Mouse (Mus musculus): ENCODE results near the gene Nckap5l.

Gene Nckap5l

DNA sequence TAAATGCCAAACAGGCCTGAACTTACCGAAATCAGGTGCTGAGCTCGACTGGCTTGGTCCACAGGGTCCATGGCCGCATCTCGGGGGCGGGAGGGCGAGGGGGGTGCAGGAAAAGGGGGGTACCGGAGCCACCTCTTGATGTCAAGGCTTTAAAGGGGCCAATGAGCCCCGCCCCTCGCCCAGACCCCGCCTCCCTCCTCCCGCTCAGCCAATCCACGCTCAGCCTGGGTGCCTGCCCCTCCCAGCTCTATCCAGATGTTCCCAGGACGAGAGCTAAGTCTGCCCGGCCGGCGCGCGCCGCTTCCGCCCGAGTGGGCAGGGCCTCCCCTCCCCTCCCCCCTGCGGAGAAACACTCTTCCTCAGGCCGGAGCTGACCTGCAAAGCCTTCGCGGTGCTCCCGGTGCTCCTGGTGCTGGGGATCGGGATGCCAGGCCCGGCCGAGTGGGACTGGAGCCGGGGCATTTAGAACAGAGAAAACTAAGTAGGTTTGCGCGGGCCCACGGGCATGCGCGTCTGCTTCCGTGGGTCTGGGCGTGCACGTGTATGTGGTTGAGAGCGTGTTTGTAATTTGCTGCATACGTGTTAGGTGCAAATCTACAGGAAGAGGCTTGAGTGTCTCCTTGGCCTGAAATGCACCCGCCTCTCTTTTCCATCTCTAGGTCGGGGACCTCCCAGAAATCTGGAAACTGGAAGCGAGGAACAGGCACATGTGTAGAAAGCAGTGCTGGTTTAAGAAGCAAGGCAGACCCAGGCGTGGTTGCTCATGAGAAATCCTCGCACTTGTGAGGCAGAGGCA lies at the start of gene Nckap5l:
Gene Nckap5l, minus strand, starts transcription at position 143 of the 796 bp plus-strand sequence.
- DNase-seq = peak; percentile 91

DNA sequence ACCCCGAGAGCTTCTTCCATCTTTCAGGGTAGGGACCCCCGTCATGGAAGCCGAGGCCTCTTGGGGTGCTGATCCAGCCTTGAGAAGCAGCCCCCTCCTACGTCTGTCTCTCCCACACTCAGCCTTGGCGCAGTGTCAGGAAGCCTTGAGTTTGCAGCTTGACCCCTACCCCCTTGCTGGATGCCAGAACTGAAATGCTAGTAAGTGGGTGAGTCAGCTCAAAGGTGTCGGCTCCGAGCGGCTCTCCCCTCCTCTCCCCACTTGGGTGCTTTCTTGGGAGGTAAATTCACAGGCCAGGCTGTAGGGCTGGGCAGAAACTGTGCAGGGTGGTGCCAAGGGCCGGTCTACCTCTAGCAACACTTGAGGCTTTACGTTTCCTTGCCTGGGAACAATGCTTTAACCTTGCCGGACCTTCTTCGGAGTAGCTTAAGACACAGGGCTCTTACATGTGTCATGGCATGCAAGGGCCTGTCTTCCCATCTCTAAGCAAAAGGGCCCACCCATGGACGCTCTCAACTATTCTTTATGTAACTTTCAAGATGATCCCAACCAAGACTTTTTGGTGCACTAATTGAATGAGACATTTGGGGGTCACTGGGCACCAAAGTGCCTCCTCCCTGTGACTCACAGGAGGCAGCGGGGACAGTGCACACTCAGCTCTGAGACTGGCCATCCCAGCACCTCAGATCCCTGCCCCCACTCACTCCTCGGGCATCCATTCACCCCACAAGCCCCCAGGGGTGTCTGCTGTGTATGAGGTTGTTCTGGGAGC lies 48.0 kb upstream of the Nckap5l start:
- DNase-seq = no peak

DNA sequence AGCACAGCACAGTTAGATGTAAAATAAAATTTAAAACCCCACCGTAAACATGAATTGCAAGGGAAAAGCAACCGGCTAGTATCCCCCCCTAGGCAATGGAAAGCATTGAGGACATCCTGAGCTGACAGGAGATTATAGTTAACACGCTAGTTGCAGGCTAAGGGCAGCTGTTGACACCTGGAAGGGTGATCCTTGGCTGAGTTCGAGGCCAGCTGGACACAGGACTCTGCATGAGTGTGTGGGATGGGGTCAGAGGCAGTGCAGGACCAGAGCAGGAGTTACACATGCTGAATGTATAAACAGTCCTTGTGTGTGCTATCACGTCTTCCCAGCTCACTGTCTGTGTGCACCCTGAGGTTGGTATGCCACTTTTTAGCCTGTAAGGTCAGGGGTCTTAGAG lies 45.7 kb upstream of the Nckap5l start:
- no peak for DNase-seq

DNA sequence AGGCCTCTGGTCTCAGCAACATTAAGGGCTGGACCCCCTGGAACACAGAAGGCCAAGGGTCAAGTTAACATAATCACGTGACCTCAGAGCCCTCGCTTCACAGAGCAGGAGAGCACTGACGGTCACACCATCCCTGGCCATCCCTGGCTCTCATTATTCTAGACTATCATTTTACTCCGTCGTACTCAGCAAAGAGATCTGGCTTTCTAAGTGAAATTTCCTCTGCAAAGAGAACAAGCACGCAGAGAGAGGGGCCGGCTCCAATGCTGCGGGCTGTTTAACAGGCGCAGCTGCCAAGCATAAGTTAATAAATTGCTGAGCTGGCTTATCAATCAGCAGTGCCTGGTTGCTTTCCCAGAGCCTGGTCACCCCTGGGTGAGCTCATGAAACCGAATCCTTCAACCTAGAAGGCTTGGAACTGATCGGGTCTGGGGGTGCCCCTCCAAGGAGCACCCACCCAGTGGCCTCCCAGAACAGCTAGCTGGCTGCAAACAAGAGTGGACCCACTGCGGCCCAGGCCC lies 44.8 kb upstream of the Nckap5l start:
- DNase-seq = peak; percentile 63

DNA sequence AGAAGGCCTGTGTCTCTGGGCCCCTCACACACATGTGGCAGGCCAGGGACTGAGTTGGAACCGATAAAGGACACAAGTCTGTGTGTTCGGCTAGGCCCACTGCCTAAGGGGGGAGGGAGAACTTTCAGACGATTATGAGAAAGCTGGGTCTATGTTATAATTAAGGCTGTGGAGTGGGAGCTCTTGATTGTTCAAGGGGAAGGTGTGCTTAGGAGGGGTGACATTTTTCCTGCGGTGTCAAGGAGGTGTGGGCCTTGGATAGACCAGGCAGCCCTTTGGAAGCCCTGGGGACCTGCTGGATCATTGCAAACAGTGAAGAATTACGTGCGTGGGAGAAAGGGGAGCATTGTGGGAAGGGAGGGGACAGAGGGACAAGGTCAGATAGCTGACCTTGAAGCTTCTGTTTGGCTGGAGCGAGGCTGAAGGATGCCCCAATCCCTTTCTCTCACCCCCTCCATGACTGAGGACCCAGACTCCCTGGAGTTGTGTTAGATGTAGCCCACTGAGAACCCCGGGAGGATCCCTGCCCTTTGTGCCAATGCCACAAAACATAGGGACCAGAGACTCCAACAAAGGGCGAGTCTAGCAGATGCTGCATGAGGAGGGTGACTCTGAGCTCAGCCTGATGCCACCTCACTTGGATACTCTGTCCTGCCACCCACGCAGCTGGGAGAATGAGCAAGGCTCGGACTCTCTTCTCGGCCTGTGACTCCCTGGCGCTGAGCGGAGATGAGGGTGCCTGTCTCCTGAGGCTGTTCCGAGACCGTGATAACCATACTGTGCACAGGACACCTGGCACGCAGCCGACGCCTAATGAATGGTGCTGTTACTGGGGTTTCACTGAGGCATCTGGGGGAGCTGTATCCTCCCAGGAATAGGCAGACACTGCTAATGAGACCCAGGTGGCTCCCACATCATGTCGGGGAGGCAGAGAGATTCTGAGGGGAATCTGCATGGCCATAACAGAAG lies 44.0 kb upstream of the Nckap5l start:
- DNase-seq = peak; percentile 12

GRCm38 (mm10) chr15:99500320-99500719 lies 42.8 kb upstream of the Nckap5l start:
- no peak for DNase-seq

DNA sequence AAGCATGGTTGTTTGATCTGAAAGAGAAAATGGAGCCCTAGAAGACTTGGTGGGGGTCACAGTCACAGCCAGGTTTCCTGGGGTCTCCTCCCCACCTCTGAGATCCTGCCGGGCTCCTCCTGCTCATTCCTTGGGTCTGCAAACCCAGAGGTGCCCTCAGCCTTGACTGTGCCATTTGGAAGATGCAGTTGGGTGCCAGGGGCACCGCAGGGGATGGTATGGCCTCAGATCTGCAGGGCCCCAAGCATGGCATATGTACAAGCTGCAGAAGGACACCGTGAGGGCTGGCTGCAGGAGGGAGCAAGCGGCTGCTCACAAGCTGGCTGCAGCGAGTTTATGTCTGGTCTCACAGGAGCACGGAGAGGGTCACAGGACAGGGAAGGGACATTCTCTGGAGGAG lies 42.2 kb upstream of the Nckap5l start:
- peak; percentile 11 for DNase-seq

DNA sequence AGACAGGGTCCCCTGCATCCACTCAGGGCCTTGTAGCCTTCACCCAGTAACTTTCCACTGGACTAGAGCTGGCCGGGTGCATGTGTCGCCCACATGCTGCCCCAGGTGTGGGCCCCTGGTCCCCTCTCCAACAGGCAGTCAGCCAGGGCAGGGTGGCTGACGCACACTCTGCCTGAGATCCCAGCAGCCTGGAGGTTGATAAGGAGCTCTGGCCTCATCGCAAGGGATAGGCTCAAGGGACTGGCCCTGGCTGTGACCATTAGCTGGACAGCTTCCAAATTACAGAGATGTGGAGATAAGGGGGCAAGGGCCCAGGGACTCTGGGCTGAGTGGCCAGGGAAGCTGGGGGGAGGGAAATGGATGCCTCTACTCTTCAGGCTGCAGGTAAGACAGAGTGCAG lies 41.2 kb upstream of the Nckap5l start:
- DNase-seq = peak; percentile 73

DNA sequence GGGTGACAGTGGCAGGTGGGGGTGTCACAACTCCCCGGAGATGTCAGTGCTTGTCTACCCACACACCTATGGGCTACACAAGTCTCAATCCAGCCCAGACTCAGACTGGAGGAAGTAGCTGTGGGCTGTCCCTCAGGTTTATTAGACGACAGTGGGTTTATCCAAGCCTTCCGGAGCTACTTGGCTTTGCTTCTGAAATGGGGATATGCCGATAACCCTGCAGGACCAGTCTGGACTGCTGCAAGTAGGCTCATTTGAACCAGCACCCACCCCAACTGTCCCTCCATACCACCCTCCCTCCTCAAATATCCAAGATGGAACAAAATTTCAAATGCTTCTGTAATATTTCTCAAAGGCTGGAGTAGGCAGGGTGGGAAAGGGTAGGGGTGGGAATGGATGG lies 40.8 kb upstream of the Nckap5l start:
- no peak for DNase-seq

DNA sequence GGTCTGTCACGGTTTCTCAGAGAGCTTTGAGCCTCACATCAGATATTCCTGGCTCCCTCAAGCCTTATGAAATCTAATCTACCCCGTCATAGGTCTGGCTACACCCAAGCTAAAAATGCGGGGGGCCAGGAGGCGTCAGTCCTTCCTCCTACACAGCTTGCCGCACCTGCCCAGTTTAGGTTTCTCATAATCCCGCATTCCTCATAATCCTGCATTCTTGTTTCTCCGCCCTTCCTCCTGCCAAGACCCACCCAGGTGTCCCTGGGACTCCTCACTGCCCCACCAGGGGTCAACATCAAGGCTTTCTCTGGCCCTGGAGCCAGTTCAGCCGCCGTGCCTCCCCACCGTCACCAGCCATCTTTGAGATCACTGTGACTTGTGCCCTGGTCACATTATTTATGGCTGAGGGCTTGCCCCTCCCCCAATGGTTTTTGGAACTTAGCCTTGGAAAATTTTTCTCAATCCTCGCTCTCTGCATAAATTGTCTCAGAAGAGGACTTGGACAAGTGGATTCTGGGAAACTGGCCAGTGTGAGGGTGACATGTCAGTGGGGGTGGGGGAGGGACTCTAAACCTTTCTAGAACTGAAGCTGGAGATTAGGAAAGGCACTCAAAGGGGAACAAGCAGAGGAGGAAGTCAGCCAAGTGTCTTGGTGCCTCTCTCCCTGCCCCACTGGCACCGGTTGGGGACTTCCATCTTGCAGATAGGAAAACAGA lies 40.1 kb upstream of the Nckap5l start:
- DNase-seq = peak; percentile 92

GRCm38 (mm10) chr15:99497061-99497460 lies 39.5 kb upstream of the Nckap5l start:
- DNase-seq = peak; percentile 64

- no peak for DNase-seq
Measured at GRCm38 (mm10) chr15:99484745-99485144, 27.2 kb upstream of the Nckap5l start.

DNA sequence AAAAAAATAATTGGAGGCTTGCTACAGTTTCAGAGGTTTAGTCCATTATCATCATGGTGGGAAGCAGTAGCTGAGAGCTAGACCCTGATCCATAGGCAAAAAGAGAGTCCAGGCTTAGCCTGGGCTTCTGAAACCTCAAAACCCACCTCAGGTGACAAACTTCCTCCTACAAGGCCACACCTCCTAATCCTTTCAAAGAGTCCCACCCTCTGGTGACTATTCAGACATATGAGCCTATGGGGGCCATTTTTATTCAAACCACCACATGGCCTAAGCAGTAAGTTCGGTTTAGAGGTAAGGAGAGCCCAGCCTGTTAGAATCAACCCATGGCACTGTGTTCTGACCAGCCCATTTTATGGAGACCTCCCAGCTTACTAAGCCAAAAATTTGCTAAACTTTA lies 18.3 kb upstream of the Nckap5l start:
- DNase-seq = no peak

DNA sequence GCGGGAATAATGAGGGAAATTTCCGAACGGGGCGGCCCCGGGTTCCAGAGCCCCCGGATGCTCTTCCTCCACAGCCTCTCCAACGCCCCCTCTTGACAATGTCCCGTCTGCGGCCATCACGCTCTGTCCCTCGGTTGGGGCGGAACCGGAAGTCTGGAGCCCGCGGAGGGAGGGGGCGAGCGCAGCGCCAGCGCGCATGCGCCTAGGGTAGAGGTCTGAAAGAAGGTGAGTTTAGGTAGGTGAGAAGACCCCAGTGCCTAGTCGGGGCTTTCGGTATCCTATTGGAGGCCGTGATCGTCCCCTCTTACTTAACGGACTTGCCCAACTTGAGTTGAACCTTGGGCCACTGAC lies 17.0 kb upstream of the Nckap5l start, which contains the start of gene Bcdin3d:
Gene Bcdin3d, minus strand, starts transcription at position 155 of the 351 bp plus-strand sequence.
- peak; percentile 88 for DNase-seq

DNA sequence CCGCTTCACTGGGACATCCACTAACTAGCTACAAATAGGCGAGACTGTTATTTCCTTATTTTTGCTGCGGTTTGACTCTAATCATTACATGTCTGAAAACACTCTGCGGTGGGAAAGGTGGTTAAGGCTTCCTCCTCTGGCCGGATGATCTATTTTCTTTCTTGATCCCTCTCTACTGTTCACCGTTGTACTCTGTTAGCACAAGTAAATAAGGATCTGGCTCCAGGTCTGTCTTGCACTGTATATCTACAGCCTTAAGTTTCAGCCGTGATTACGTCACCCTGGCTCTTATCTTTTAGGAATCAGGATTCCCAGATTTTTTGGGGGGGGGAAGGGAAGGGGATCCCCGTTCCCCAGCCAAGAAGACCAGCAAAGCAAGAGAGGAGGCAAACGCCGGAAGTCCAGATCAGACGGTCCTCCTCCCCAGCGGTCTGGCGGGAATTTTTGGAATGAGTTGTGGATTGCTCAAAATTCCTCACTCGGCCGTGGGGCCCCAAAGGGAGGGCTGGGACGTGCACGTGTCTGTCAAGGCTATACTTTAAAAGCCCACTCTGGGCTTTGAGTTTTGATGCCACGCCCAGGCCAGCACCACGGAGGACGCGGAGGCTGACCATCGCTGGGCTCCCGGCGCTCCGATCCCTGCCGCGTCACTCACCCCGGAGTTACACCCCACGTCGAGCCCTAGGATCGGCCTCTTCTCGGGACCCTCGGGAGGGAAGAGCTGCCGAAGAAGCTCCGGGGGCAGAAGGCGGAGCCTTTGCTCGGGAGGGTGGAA lies 16.4 kb upstream of the Nckap5l start:
- peak; percentile 67 for DNase-seq

GRCm38 (mm10) chr15:99472972-99473371 lies 15.4 kb upstream of the Nckap5l start:
- DNase-seq = no peak

DNA sequence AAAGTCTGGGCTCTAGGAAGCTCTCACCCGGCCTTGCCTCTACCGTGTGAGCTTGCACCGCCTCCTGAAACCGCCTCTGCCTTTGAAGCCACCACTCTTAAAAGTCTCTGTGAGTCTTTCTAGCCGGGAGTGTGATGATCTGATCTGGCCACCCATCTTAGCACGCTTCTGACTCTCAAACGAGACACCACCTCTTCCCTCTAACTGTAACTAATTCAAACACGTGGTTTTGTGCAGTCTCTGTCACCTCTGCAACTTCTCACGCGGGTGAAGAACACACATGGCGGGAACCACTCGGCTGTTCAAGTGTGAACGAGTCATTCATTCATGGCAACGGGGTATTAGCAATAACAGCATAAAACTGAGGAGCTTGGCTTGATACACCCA lies 14.1 kb upstream of the Nckap5l start:
- no peak for DNase-seq

DNA sequence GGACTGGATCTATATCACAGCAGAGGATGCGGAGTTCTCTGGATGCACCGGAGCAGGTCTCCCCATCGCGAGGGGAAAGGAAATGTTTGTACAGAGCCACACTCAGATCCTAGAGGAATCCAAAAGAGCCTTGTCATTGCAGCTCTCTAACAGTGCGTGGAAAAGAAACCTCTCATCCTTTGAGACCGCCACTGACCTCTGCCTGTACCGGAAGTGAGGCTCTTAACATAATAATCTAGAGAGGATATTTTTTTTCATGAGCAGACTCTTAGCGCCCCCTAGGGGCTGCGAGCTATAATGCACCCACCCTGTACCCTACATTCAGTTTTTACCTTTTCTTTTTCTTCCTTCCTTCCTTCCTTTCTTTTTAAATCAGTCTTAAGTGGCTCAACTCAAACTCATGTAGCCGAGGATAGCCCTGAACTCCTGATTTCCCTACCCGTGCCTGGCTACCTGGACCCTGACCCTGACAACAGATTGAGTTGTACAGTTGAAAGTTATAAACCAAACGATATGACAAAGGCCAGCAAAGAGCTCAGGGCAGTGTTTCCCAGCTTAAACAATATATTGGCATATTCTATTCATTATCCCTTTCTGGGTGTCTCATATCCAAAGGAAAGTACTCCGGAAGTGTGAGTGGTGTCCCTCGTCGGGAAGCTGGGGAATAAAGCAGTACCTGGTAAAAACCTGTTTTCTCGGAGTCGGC lies 13.6 kb upstream of the Nckap5l start:
- DNase-seq = peak; percentile 74

GRCm38 (mm10) chr15:99470224-99470761 lies 12.7 kb upstream of the Nckap5l start:
- no peak for DNase-seq

GRCm38 (mm10) chr15:99469736-99470135 lies 12.2 kb upstream of the Nckap5l start:
- DNase-seq = no peak
